Mouse (Mus musculus) gastrocnemius, postnatal 36 days (tissue): Measurements from ENCODE around the gene Nek4. TPM values are rescaled to one million over a fixed set of nuclear protein-coding genes. Genes with fewer than 3 reads are reported as not detected.
A peak's percentile ranks its signal among the peaks of the same experiment; 100 is the strongest.

Source experiments
- DNase-seq, 2 experiments: peaks; one replicate each; pipeline ENCODE4 v3.0.0; 2022
- intact Hi-C: fragments of 180-260 bp; cut with DNase I; formaldehyde crosslinking; loops from one replicate; pipeline ENCODE4 v1.15.1; 2025
- long read RNA-seq, 2 experiments: library from polyadenylated mRNA; stranded (forward); transcript quantifications; one replicate each; pipeline ENCODE4 v2.0.0; 2021
- total RNA-seq, 2 experiments: library from RNA; stranded (reverse); gene quantifications; 2 replicates each; pipeline ENCODE4 v1.2.3; 2021

Nek4 gene
- 1 to 10 TPM; 4.7 TPM for total RNA-seq
- long read RNA-seq, experiment 1, partial matches to known transcripts: 2 of 2 reads
- long read RNA-seq, experiment 1, other reads (novel, unspliced or antisense): 0 of 2 reads
- long read RNA-seq, experiment 2, full-length matches to known transcripts: 3 of 8 reads
- long read RNA-seq, experiment 2, partial matches to known transcripts: 5 of 8 reads
- long read RNA-seq, experiment 2, other reads (novel, unspliced or antisense): 0 of 8 reads

GRCm38 (mm10) chr14:30951154-30951825, at the start of gene Nek4:
Gene Nek4, plus strand, starts transcription at chr14:30951377.
- intact Hi-C loops: no loop called here
- peak; percentile 91 to 94 for DNase-seq

- DNase-seq: no peak
- intact Hi-C loops: no loop called here
Measured at GRCm38 (mm10) chr14:30902628-30903027, 48.5 kb upstream of the Nek4 start.

DNA sequence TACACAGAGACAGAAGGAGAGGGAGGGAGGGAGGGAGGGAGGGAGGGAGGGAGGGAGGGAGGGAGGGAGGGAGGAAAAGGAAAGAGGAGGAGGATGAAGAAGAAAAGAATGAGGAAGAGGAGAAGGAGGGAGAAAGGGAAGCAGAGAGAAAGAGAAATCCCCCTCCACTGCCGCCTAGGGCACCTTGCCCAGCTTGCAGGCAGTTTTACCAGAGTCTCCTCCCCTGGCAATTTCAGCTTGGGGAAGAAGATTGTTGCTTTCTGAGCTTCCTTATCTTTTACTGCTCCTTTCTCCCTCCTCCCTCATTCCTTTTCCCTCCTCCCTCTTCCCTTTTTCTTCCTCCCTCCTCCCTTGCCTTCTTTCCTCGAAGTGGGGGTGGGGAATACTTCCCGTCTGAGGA, 48.1 kb upstream of the Nek4 start:
- intact Hi-C loops: no loop called here
- DNase-seq: no peak

DNA sequence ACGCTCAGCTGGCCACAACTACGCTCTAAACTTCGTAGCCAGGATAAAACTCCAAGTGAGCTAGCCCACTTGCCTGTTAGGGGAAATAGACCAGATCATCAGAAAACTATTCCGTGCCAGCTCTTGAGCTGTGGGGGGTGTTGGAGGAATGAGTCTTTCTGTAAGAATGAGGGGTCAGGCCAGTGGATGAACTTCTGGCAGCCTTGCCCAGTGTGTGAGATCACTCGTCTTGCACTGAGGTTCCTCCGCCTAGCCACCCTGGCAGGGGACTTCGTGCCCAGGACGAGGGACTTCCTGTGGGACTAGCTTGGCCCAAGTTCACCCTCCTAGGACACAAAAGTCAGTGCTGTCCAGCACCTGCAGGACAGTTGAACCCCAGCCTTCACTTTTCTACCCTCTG, 46.9 kb upstream of the Nek4 start:
- no peak for DNase-seq
- intact Hi-C loops: loop anchor here (2.0 kb wide), 1 partner anchor 48 kb away; no protein-coding TSS in a partner anchor

DNA sequence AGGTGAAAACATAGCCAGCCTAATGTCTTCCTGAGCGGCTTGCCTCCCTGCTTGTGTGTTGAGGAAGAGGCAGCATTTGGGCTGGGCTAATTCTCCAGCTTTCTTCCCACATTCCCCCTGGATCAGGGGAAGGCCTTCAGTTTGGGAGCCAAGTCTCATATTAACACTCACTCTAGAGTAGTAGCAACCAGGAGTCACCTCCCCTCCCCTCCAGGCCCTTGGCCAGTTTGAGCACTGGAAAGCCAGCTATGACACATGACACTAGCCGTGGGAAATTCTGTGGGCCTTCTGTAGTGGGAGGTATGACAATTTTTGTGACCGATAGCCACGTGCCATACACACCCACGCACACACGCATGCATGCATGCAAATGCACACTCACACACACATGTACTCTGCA, 45.2 kb upstream of the Nek4 start:
- DNase-seq: no peak

GRCm38 (mm10) chr14:30907814-30908265, 43.3 kb upstream of the Nek4 start:
- intact Hi-C loops: no loop called here

More for the DNA sequence above, 45.2 kb upstream of the Nek4 start:
- intact Hi-C loops: no loop called here

GRCm38 (mm10) chr14:30911141-30911540, 40.0 kb upstream of the Nek4 start:
- DNase-seq: no peak
- intact Hi-C loops: no loop called here

More at GRCm38 (mm10) chr14:30907814-30908265, 43.3 kb upstream of the Nek4 start:
- no peak for DNase-seq

DNA sequence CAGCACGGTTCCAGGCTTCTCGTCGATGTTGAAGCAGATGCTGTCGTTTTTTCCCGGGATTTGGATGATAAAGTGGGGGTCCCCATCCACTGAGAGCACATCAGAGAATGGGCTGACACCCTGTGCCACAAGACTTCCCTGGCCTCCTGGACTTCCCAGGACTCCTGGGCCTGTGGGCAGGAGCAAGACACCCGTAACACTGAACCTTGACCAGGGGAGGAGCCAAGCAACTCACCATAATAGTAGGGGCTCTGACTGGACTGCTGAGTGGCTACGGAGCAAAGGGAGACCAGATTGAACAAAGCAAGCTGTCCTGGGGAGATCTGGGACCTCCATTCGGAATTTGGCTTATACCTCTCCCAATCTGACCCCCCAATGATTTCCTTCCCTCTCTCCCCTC, 38.5 kb upstream of the Nek4 start:
- intact Hi-C loops: no loop called here
- DNase-seq: no peak

DNA sequence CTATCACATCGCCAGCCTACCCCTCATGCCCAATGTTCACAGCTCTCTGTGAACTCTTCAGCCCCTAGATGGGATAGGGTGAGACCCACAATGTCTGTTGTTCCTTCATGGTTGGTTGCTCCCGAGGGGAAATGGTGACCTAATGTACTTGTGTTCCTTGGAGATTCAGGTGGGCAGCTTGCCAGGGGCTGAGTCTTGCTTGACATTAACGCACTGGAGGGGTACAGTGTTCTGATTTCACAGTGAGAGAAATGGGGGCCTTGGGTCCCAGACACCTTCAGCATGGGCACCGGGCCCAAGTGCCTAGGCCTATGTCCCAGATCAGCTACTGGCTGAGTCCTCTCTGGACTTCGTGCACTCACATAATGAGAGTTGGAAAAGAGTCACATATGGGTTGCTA, 37.8 kb upstream of the Nek4 start:
- no peak for DNase-seq
- intact Hi-C loops: no loop called here

DNA sequence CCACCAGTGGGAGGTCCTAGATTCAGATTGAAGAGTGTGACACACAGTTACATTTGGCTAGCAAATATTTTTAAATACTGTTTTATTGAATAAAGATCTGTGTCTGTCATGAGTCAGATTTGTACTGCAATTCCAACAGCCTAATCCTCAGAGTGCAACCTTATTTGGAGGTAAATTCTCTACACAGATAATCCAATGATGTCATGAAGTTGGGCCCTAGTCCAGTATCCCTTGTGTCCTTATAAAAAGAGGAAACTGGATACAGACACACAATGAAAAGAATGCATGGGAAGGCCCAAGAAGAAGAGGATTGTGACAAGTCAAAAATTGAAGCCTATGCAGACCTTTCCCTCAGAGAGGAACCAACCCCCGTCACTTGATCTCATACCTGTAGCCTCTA, 34.7 kb upstream of the Nek4 start:
- intact Hi-C loops: no loop called here
- no peak for DNase-seq

GRCm38 (mm10) chr14:30922053-30922670, 29.0 kb upstream of the Nek4 start:
- DNase-seq: no peak
- intact Hi-C loops: no loop called here

DNA sequence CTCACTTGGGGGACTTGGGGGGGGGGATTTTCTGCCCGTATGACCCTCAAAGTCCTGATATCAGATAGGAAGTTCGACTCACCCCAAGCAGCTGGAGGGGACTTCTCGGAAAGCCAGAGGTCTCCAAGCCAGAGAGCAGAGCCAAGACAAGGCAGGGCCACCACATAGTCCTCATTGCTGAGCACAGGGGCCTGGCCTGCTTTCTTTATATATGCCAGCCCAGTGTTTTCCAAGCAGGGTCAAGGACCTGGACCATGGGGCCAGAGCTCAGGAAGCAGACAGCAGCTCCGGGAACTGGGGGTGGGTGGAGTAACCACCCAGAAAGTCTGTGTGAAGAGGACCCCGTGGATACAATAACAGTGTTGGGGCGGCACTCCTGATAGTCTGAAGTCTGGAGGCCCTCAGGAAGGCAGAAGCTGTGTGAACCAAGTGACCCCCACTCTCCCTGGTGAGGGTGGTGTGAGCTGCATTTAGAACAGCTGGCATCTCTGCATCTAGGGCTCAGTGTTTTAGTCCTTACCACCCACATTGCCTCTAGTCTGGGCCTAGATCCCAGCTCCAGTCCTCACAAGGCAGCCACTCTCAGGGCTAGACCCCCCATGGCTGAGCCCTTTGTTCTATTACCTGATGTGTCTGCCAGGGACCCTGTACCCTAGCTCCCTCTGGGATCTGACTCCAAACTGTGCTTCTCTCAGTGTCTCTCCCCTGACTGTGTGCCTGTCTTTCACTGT, 27.6 kb upstream of the Nek4 start, which contains the start of gene Itih3:
Gene Itih3 (minus strand): TSS at position 386 of the 731 bp plus-strand sequence.
- DNase-seq: no peak
- intact Hi-C loops: no loop called here

GRCm38 (mm10) chr14:30925492-30925891, 25.7 kb upstream of the Nek4 start:
- intact Hi-C loops: no loop called here
- no peak for DNase-seq

DNA sequence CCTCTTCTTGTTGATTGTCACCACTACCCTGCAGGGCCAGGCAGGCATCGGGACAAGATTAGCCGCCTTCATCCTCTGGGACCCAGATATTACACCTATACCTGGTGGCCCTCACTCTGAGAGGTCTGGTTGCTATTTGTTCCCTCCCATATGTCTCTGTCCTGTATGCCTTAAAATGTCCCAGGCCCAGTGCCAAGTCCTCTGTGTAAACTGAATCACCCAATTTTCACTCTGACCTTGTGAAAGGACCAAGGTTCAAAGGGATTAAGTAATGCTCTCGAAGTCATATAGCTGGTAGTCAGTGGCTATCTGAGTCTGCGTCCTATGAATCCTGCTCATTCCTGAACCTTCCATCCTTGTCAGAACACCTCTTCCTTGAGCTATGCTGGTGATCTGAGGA, 20.8 kb upstream of the Nek4 start:
- DNase-seq: no peak
- intact Hi-C loops: loop anchor here (5.0 kb wide), 1 partner anchor 38 kb away; no protein-coding TSS in a partner anchor

GRCm38 (mm10) chr14:30933351-30933750, 17.8 kb upstream of the Nek4 start:
- intact Hi-C loops: loop anchor here (5.0 kb wide), 1 partner anchor 41 kb away; no protein-coding TSS in a partner anchor
- DNase-seq: no peak

GRCm38 (mm10) chr14:30942254-30942653, 8.9 kb upstream of the Nek4 start:
- DNase-seq: no peak
- intact Hi-C loops: no loop called here

GRCm38 (mm10) chr14:30943038-30943437, 8.1 kb upstream of the Nek4 start, which contains the start of gene Itih1:
Gene Itih1, minus strand, starts transcription at chr14:30943289.
- intact Hi-C loops: no loop called here
- no peak for DNase-seq

- intact Hi-C loops: no loop called here
- peak; percentile 41 to 50 for DNase-seq
Measured at GRCm38 (mm10) chr14:30943860-30944674, 7.1 kb upstream of the Nek4 start.

DNA sequence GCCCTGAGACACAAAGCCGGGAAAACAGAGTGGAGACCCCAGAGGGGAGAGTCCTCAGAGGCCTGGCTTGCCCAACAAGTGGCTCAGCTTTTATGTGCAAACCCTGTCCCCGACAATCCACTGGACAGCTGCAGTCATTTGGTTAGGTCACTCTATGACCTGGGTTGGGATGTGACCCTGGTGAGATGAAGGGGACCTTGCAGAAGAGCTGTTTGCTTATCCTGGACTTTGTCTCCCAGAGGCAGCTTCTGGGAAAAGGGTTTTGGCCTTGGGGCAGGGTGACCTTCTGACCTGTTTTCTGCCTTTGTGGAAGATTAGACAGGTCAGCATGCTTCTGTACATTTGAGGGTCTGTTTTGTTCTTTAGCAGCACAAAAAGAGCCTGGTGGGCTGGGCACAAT, 6.4 kb upstream of the Nek4 start:
- intact Hi-C loops: no loop called here
- DNase-seq: no peak

GRCm38 (mm10) chr14:30949986-30950385, 1.2 kb upstream of the Nek4 start:
- DNase-seq: no peak
- intact Hi-C loops: no loop called here
